12 mouse cellular contexts compared by ENCODE assay signal in genomic region chr2:105367623-105368022, GRCm38 (mm10). TPM values are rescaled to one million over a fixed set of nuclear protein-coding genes. Genes with fewer than 3 reads are reported as not detected.
A peak's percentile ranks its signal among the peaks of the same experiment; 100 is the strongest.
DNase-seq lines count a peak whose midpoint lies in the region; ATAC-seq and TF ChIP-seq lines count a peak whose summit lies in the region.
"Had no signal": no experiment of that assay in that cellular context is flagged by ENCODE, and none has a peak within 500 bp of the region (broad histone marks: within the 10 kb centered on the region; RNA-seq: fewer than 3 reads in every experiment).

No protein-coding gene starts in this region.

- H3K9ac ChIP-seq in heart, adult 2 months (ENCODE audit: low read depth, low read length), result no peak overlapping the region
- H3K9ac ChIP-seq in midbrain, postnatal 0 days (replicated peaks; ENCODE audit: low read length, poor library complexity, severe bottlenecking), result no peak overlapping the region
- H3K9ac ChIP-seq in midbrain, embryonic 13.5 days (replicated peaks), result no peak overlapping the region
- H3K9ac ChIP-seq in midbrain, embryonic 11.5 days (ENCODE audit: low read length), result no peak overlapping the region
- H3K9ac ChIP-seq: embryonic facial prominence, embryonic 13.5 days; limb, embryonic 12.5 days had no signal

- no peak for DNase-seq in heart, adult 2 months
- no peak for DNase-seq in heart, postnatal 4 days
- DNase-seq in midbrain, postnatal 0 days (ENCODE audit: low spot score), result no peak
- DNase-seq in brain, embryonic 14.5 days (ENCODE audit: low read depth), result no peak
- DNase-seq in midbrain, embryonic 11.5 days (ENCODE audit: low spot score, missing footprints), result no peak
- DNase-seq in neural tube, embryonic 10.5 days (ENCODE audit: extremely low spot score, low spot score), result no peak
- DNase-seq: heart, postnatal 10 days had no signal

- no peak overlapping the region for H3K4me2 ChIP-seq in midbrain, postnatal 0 days (ENCODE audit: low read depth, low read length, poor library complexity, severe bottlenecking)
- no peak overlapping the region for H3K4me2 ChIP-seq in midbrain, embryonic 13.5 days (replicated peaks)
- H3K4me2 ChIP-seq in midbrain, embryonic 11.5 days, result no peak overlapping the region
- H3K4me2 ChIP-seq: embryonic facial prominence, embryonic 13.5 days; limb, embryonic 12.5 days had no signal

- no peaks in the 10 kb centered on the region for H3K79me2 ChIP-seq in heart, adult 2 months (replicated peaks; ENCODE audit: control insufficient read depth, insufficient read depth, low read length)

- no peak for TF ChIP-seq EP300 in heart, adult 2 months (IDR thresholded peaks at IDR 0.05; ENCODE audit: insufficient read depth, low read depth, low read length)

- H3K4me3 ChIP-seq in heart, adult 2 months, result no peak overlapping the region
- H3K4me3 ChIP-seq in midbrain, postnatal 0 days (ENCODE audit: low read depth, low read length), result no peak overlapping the region
- no peak overlapping the region for H3K4me3 ChIP-seq in midbrain, embryonic 13.5 days (replicated peaks)
- no peak overlapping the region for H3K4me3 ChIP-seq in small intestine, adult 2 months (ENCODE audit: low read depth, low read length)
- no peak overlapping the region for H3K4me3 ChIP-seq in midbrain, embryonic 11.5 days (ENCODE audit: low read depth, low read length)
- H3K4me3 ChIP-seq: embryonic facial prominence, embryonic 13.5 days; limb, embryonic 12.5 days had no signal

- peaks cover 4% of the 10 kb centered on the region; the same call in 1 of the 2 replicates for H3K27me3 ChIP-seq in heart, adult 2 months (ENCODE audit: control insufficient read depth, insufficient read depth, low read length)
- H3K27me3 ChIP-seq in midbrain, postnatal 0 days (ENCODE audit: insufficient read depth, low read length), result no peaks in the 10 kb centered on the region
- H3K27me3 ChIP-seq in midbrain, embryonic 13.5 days, result peaks cover 25% of the 10 kb centered on the region
- no peaks in the 10 kb centered on the region for H3K27me3 ChIP-seq in small intestine, adult 2 months (ENCODE audit: control insufficient read depth, insufficient read depth, low read length)
- peaks cover 2% of the 10 kb centered on the region; the same call in 1 of the 2 replicates for H3K27me3 ChIP-seq in midbrain, embryonic 11.5 days (ENCODE audit: control insufficient read depth, insufficient read depth, low read length)

- no peaks in the 10 kb centered on the region for H3K9me3 ChIP-seq in midbrain, postnatal 0 days (ENCODE audit: low read length)
- H3K9me3 ChIP-seq in midbrain, embryonic 13.5 days, result no peaks in the 10 kb centered on the region
- no peaks in the 10 kb centered on the region for H3K9me3 ChIP-seq in midbrain, embryonic 11.5 days (ENCODE audit: control insufficient read depth, low read length)
- H3K9me3 ChIP-seq: embryonic facial prominence, embryonic 13.5 days; limb, embryonic 12.5 days had no signal

- no peak for ATAC-seq in midbrain, postnatal 0 days (ENCODE audit: low FRiP score)
- no peak for ATAC-seq in midbrain, embryonic 13.5 days
- no peak for ATAC-seq in midbrain, embryonic 11.5 days (ENCODE audit: low FRiP score)
- ATAC-seq: midbrain, embryonic 16.5 days had no signal

- intact Hi-C loops in heart, adult 2 months (cut with DNase I), result loop anchor here (2.0 kb wide), 1 partner anchor 61 kb away; no protein-coding TSS in a partner anchor

- 39% methylated on average over 4 of the region's 4 CpGs for WGBS in heart, adult 2 months
- WGBS in midbrain, postnatal 0 days, result 51% methylated on average over 4 of the region's 4 CpGs
- WGBS in midbrain, embryonic 13.5 days, result 43% methylated on average over 4 of the region's 4 CpGs
- 37% methylated on average over 4 of the region's 4 CpGs for WGBS in small intestine, adult 2 months
- WGBS in midbrain, embryonic 11.5 days, result 51% methylated on average over 4 of the region's 4 CpGs

- no peaks in the 10 kb centered on the region for H3K36me3 ChIP-seq in heart, adult 2 months (ENCODE audit: control insufficient read depth, insufficient read depth, low read length)
- H3K36me3 ChIP-seq in midbrain, postnatal 0 days (ENCODE audit: insufficient read depth, low read length), result no peaks in the 10 kb centered on the region
- H3K36me3 ChIP-seq in midbrain, embryonic 13.5 days, result no peaks in the 10 kb centered on the region
- no peaks in the 10 kb centered on the region for H3K36me3 ChIP-seq in small intestine, adult 2 months (ENCODE audit: control insufficient read depth, insufficient read depth, low read length)
- no peaks in the 10 kb centered on the region for H3K36me3 ChIP-seq in midbrain, embryonic 11.5 days (ENCODE audit: control insufficient read depth, insufficient read depth, low read length)
- H3K36me3 ChIP-seq: embryonic facial prominence, embryonic 13.5 days; limb, embryonic 12.5 days had no signal

- no peaks in the 10 kb centered on the region for H3K4me1 ChIP-seq in heart, adult 2 months (ENCODE audit: control insufficient read depth, insufficient read depth, low read length)
- H3K4me1 ChIP-seq in midbrain, postnatal 0 days (ENCODE audit: insufficient read depth, low read length), result 0 out of 2 replicates have a peak, but pooled peaks cover 3% of the 10 kb centered on the region
- peaks cover 17% of the 10 kb centered on the region for H3K4me1 ChIP-seq in midbrain, embryonic 13.5 days (replicated peaks)
- no peaks in the 10 kb centered on the region for H3K4me1 ChIP-seq in small intestine, adult 2 months (ENCODE audit: control insufficient read depth, insufficient read depth, insufficient read length, low read length)
- H3K4me1 ChIP-seq in midbrain, embryonic 11.5 days (ENCODE audit: control insufficient read depth, insufficient read depth, low read length), result 0 out of 2 replicates have a peak, but pooled peaks cover 7% of the 10 kb centered on the region

- no peak overlapping the region for H3K27ac ChIP-seq in heart, adult 2 months
- H3K27ac ChIP-seq in midbrain, postnatal 0 days (ENCODE audit: low read depth, low read length), result no peak overlapping the region
- H3K27ac ChIP-seq in midbrain, embryonic 13.5 days, result no peak overlapping the region
- no peak overlapping the region for H3K27ac ChIP-seq in small intestine, adult 2 months (ENCODE audit: insufficient read depth, low read depth, low read length)
- no peak overlapping the region for H3K27ac ChIP-seq in midbrain, embryonic 11.5 days (ENCODE audit: low read depth, low read length)
- H3K27ac ChIP-seq: embryonic facial prominence, embryonic 13.5 days; limb, embryonic 12.5 days had no signal

- TF ChIP-seq POLR2A in heart, adult 2 months (IDR thresholded peaks at IDR 0.05; ENCODE audit: insufficient read depth, low read depth, low read length), result no peak
- no peak for TF ChIP-seq POLR2A in brain, embryonic 14.5 days (IDR thresholded peaks at IDR 0.05; ENCODE audit: borderline replicate concordance, extremely low read depth, insufficient read depth, insufficient read length, poor library complexity, severe bottlenecking)
- TF ChIP-seq POLR2A in small intestine, adult 2 months (IDR thresholded peaks at IDR 0.05; ENCODE audit: low read depth, low read length), result no peak

- peak; percentile 60 for TF ChIP-seq CTCF in heart, adult 2 months (IDR thresholded peaks at IDR 0.05)
- peak; percentile 40 for TF ChIP-seq CTCF in midbrain, postnatal 0 days (IDR thresholded peaks at IDR 0.05)
- peak; percentile 1; the same call in 1 of the 2 replicates for TF ChIP-seq CTCF in brain, embryonic 14.5 days (IDR thresholded peaks at IDR 0.05; ENCODE audit: borderline replicate concordance, extremely low read depth, insufficient read depth, insufficient read length)
- peak; percentile 35; the same call in 1 of the 2 replicates for TF ChIP-seq CTCF in small intestine, adult 2 months (IDR thresholded peaks at IDR 0.05; ENCODE audit: extremely low read depth, insufficient read length, insufficient replicate concordance, low read depth, low read length)

RNA-seq across cellular contexts. Expression of gene Rcn1, which starts 31.5 kb away (rescaled TPM):
- total RNA-seq in heart, adult 2 months (2021), result 10 to 100 TPM; 20.7 to 21.4 TPM
- polyA plus RNA-seq in heart, adult 2 months (2012; rRNA removed), result 6.9 and 14.5 TPM in 2 replicates
- 10 to 100 TPM; 57.3 to 61.7 TPM for total RNA-seq in heart, postnatal 4 days (2021)
- total RNA-seq in midbrain, postnatal 0 days (2014; rRNA removed), result 31.0 and 36.5 TPM in 2 replicates
- polyA plus RNA-seq in midbrain, postnatal 0 days (2015; fragmentation: Nextera tagmentation; extraction: Ambion mirVana), result 56.1 and 58.3 TPM in 2 replicates
- polyA plus RNA-seq in midbrain, embryonic 13.5 days (2015; fragmentation: Nextera tagmentation; extraction: Ambion mirVana), result 49.4 and 54.8 TPM in 2 replicates
- polyA plus RNA-seq in brain, embryonic 14.5 days (2012; rRNA removed), result 30.2 and 42.5 TPM in 2 replicates
- polyA plus RNA-seq in small intestine, adult 2 months (2012; rRNA removed), result 3.3 and 5.1 TPM in 2 replicates
- 98.4 and 100 TPM in 2 replicates for polyA plus RNA-seq in midbrain, embryonic 11.5 days (2014; fragmentation: Nextera tagmentation; extraction: Ambion mirVana)

Comparison
In these comparisons a context has a peak if more than half of its experiments do, and no peak if none do; other contexts are left out.
1. CTCF ChIP-seq: peak in every context shown above with its lines; median percentile 60 in heart, adult 2 months; 40 in midbrain, postnatal 0 days; 35 in small intestine, adult 2 months; 1 in brain, embryonic 14.5 days.